Mouse (Mus musculus) heart, embryonic 16.5 days (tissue): ENCODE data around the gene Rbm34. TPM values are rescaled to one million over a fixed set of nuclear protein-coding genes. Genes with fewer than 3 reads are reported as not detected.
A peak's percentile ranks its signal among the peaks of the same experiment; 100 is the strongest.

Experiments used
- ATAC-seq: fragments of 200-750 bp; cut with Nextera tagmentation; replicated peaks from 2 replicates; pipeline ENCODE4 v1.8.0; 2017; ENCODE audit warnings: moderate number of reproducible peaks; ENCODE audit not compliant: insufficient read depth, low FRiP score; ENCODE audit errors: extremely low read depth
- H3K27ac ChIP-seq: fragments of 300-500 bp; sonication (generic); 2 replicates; pipeline ENCODE4 v1.5.1; 2014; ENCODE audit warnings: mild to moderate bottlenecking, low read length, control low read depth, moderate library complexity
- H3K27me3 ChIP-seq: fragments of 300-500 bp; sonication (generic); 2 replicates; pipeline ENCODE4 v1.6.1; 2014; ENCODE audit warnings: low read length, mixed read lengths; ENCODE audit not compliant: control insufficient read depth, insufficient read depth
- H3K36me3 ChIP-seq: fragments of 300-500 bp; sonication (generic); 2 replicates; pipeline ENCODE4 v1.6.1; 2014; ENCODE audit not compliant: control insufficient read depth, insufficient read depth
- H3K4me1 ChIP-seq: fragments of 300-500 bp; sonication (generic); 2 replicates; pipeline ENCODE4 v1.6.1; 2014; ENCODE audit warnings: low read length, mixed read lengths; ENCODE audit not compliant: control insufficient read depth, insufficient read depth
- H3K4me2 ChIP-seq: fragments of 300-500 bp; sonication (generic); 2 replicates; pipeline ENCODE4 v1.6.1; 2014; ENCODE audit warnings: low read depth, mild to moderate bottlenecking, control low read depth, low read length
- H3K4me3 ChIP-seq: fragments of 300-500 bp; sonication (generic); 2 replicates; pipeline ENCODE4 v1.5.1; 2014; ENCODE audit warnings: mild to moderate bottlenecking, control low read depth, low read length
- H3K9ac ChIP-seq: fragments of 300-500 bp; sonication (generic); 2 replicates; pipeline ENCODE4 v1.6.1; 2014; ENCODE audit warnings: low read length, control low read depth
- H3K9me3 ChIP-seq: fragments of 300-500 bp; sonication (generic); replicated peaks from 2 replicates; pipeline ENCODE4 v1.6.1; 2016; ENCODE audit warnings: low read length; ENCODE audit not compliant: control insufficient read depth
- WGBS: fragments of 180-500 bp; shearing (Covaris S2); extraction: QIAGEN DNeasy Blood & Tissue Kit; methylation state at CpG from one replicate; pipeline ENCODE4 v1.1.7; 2014; 5-methylcytosine and 5-hydroxymethylcytosine counted together
- polyA plus RNA-seq: library from polyadenylated mRNA; unstranded; fragments of >200 nt; fragmentation: Nextera tagmentation; extraction: Ambion mirVana; gene quantifications from 2 replicates; pipeline ENCODE4 v1.2.1, GENCODE M21; 2015

The Rbm34 gene
- polyA plus RNA-seq, 1 experiment from 2014 or later, result 11.5 TPM

GRCm38 (mm10) chr8:126928755-126929505, 41.9 kb downstream of the Rbm34 start:
- no peak overlapping the region for H3K27ac ChIP-seq
- no peak overlapping the region for H3K4me2 ChIP-seq
- peak; percentile 39; the same call in 1 of the 2 replicates for ATAC-seq
- H3K4me3 ChIP-seq, result no peak overlapping the region
- H3K4me1 ChIP-seq, result peaks cover 7% of the 10 kb centered on the region; the same call in 1 of the 2 replicates
- WGBS, result 82% methylated on average over 10 of the region's 10 CpGs
- no peaks in the 10 kb centered on the region for H3K9me3 ChIP-seq
- peaks cover 13% of the 10 kb centered on the region for H3K36me3 ChIP-seq
- no peaks in the 10 kb centered on the region for H3K27me3 ChIP-seq
- 0 out of 2 replicates have a peak overlapping the region, but pooled peaks have one; percentile 19 for H3K9ac ChIP-seq

DNA sequence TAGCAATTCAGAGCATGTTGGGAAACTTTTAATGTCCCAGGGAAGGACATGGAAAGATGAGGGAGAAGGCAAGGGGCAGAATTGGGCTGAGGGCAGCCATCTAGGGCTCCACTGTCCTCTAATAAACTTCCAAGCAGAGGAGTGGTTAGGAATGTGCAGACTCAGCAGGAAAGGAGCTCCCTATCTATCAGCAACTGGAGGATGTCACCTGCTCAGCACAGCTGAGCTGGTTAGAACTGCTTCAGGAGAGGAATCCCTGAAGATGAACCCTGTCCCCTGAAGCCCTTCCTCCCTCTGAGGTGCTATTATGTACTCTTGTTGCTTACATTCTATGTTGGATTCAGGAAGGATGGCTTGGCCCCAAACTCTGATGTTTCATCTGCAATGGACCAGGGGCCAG, 42.8 kb downstream of the Rbm34 start:
- no peaks in the 10 kb centered on the region for H3K27me3 ChIP-seq
- H3K27ac ChIP-seq, result no peak overlapping the region
- no peaks in the 10 kb centered on the region for H3K9me3 ChIP-seq
- H3K4me1 ChIP-seq, result peaks cover 7% of the 10 kb centered on the region; the same call in 1 of the 2 replicates
- no peak for ATAC-seq
- H3K36me3 ChIP-seq, result peaks cover 7% of the 10 kb centered on the region; the same call in 1 of the 2 replicates
- H3K4me2 ChIP-seq, result no peak overlapping the region
- no peak overlapping the region for H3K9ac ChIP-seq
- no peak overlapping the region for H3K4me3 ChIP-seq

- peaks cover 7% of the 10 kb centered on the region; the same call in 1 of the 2 replicates for H3K4me1 ChIP-seq
- no peaks in the 10 kb centered on the region for H3K9me3 ChIP-seq
- H3K27me3 ChIP-seq, result no peaks in the 10 kb centered on the region
- H3K27ac ChIP-seq, result no peak overlapping the region
- H3K36me3 ChIP-seq, result 0 out of 2 replicates have a peak, but pooled peaks cover 7% of the 10 kb centered on the region
- no peak for ATAC-seq
- no peak overlapping the region for H3K4me2 ChIP-seq
- H3K9ac ChIP-seq, result no peak overlapping the region
- H3K4me3 ChIP-seq, result no peak overlapping the region
- WGBS, result 73% methylated on average over 1 of the region's 1 CpGs
These were observed 43.8 kb downstream of the Rbm34 start for GRCm38 (mm10) chr8:126927058-126927457.

DNA sequence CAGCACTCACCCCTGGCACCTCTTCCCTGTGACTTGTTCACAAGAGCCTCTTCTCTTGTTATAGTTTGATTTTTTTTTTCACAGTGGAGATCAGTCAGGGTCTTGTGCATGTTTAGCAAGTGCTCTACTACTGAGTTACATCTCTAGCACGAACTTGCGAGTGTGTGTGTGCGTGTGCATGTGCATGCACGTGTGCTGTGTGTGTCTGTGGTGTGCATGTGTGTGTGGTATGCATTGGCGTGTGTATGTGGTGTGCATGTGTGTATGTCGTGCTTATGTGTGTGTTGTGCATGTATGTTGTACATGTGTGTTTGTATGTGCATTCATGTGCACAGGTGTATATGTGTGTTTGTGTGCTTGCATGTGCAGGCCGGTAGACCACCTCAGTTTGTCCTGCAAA, 47.9 kb downstream of the Rbm34 start:
- no peak for ATAC-seq
- WGBS, result 91% methylated on average over 7 of the region's 7 CpGs
- no peak overlapping the region for H3K27ac ChIP-seq

DNA sequence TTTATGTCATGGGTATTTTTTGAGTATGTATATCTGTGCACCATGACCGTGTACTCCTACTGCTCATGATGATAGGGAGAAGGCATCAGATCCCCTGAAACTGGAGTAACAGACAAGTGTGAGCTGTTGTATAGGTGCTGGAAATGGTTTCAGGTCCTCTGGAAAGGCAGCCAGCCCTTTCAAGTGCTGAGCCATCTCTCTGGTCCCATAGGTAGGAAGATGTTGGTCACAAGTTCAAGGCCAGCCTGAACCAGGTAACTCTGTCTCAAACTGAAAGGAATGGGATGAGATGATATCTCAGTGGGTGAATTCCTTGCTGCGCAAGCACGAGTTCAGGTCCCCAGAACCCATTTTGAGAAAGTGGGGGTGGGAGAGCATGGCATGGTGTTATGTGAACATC, 49.4 kb downstream of the Rbm34 start:
- no peak overlapping the region for H3K4me2 ChIP-seq
- H3K4me1 ChIP-seq, result peaks cover 24% of the 10 kb centered on the region
- no peak overlapping the region for H3K4me3 ChIP-seq
- no peaks in the 10 kb centered on the region for H3K36me3 ChIP-seq
- WGBS, result 78% methylated on average over 3 of the region's 3 CpGs
- H3K9me3 ChIP-seq, result no peaks in the 10 kb centered on the region
- no peak overlapping the region for H3K27ac ChIP-seq
- H3K9ac ChIP-seq, result no peak overlapping the region
- no peak for ATAC-seq
- no peaks in the 10 kb centered on the region for H3K27me3 ChIP-seq

More for the DNA sequence above, 47.9 kb downstream of the Rbm34 start:
- Histone ChIP-seq H3K4me2 (no peak overlapping the region), H3K27me3 (no peaks in the 10 kb centered on the region), H3K9ac (no peak overlapping the region), H3K4me3 (no peak overlapping the region), H3K4me1 (peaks cover 10% of the 10 kb centered on the region), H3K9me3 (no peaks in the 10 kb centered on the region), H3K36me3 (0 out of 2 replicates have a peak, but pooled peaks cover 2% of the 10 kb centered on the region)

DNA sequence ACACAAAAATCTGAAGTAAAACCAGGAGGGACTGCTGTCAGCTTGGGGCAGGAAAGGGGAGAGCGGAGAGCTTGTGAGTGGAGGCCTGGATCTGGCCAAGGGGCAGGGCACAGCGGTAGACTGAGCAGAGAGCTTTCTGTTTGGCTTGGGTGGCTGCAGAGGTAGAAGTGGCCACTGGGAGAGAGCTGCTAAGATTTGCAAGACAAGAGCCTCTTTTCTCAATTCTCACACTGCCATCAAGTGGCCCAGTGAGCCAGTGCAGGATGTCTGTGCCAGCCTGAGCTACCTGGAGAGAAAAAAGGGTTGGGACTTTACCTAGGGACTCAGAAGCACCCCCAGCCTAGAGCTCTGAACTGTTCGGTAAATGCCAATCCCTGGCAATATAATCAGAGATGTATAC, 50.0 kb downstream of the Rbm34 start:
- peak; percentile 75 for ATAC-seq
- 13% methylated on average over 3 of the region's 3 CpGs for WGBS
- Histone ChIP-seq H3K4me3 (no peak overlapping the region), H3K9me3 (no peaks in the 10 kb centered on the region), H3K9ac (peak overlapping the region; percentile 24), H3K36me3 (no peaks in the 10 kb centered on the region), H3K4me2 (no peak overlapping the region), H3K4me1 (peaks cover 24% of the 10 kb centered on the region), H3K27me3 (no peaks in the 10 kb centered on the region), H3K27ac (0 out of 2 replicates have a peak overlapping the region, but pooled peaks have one; percentile 24)

DNA sequence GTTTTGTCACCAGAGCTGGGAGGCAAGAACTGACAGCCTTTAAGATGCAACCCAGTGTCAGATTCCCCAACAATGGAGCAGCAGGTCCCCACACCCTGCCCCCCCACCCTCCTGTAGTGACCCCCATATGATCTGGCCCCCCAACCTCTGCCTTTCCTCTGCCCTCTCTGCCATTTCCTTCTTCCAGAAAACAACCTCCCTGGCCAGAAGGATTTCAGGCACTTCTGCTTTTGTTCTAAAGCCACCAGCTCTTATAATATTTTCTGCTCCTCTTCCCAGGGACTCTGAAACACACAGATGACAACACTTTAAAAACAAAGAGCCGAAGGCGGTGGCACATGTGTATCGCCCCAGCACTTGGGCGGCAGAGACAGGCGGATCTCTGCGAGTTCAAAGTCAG, 50.5 kb downstream of the Rbm34 start:
- Histone ChIP-seq H3K27ac (0 out of 2 replicates have a peak overlapping the region, but pooled peaks have one; percentile 24), H3K27me3 (no peaks in the 10 kb centered on the region), H3K9ac (peak overlapping the region; percentile 24), H3K9me3 (no peaks in the 10 kb centered on the region), H3K4me1 (peaks cover 24% of the 10 kb centered on the region), H3K36me3 (no peaks in the 10 kb centered on the region), H3K4me2 (no peak overlapping the region), H3K4me3 (no peak overlapping the region)
- 79% methylated on average over 6 of the region's 6 CpGs for WGBS
- ATAC-seq, result no peak

DNA sequence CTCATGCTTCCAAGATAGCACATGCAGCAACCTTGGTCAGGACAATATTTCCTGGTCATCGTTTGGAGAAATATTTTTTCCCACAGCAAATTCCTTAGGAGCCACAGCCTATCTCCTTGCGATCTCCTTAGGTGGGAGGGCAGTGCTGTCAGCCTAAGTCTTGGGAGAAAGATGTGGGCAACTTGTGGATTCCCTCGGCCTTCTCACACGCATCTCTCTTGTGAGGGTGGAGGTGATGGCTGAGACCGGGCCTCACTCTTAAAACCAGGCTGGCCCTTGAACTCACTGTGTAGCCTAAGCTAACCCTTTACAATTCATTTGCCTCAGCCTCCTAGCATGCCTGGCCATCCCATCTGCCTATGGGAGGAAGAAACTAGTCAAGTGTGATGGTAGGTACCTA, 51.2 kb downstream of the Rbm34 start:
- H3K27me3 ChIP-seq, result no peaks in the 10 kb centered on the region
- ATAC-seq, result no peak
- H3K4me1 ChIP-seq, result peaks cover 29% of the 10 kb centered on the region
- no peak overlapping the region; the same call in 1 of the 2 replicates for H3K9ac ChIP-seq
- H3K4me3 ChIP-seq, result no peak overlapping the region
- WGBS, result 80% methylated on average over 5 of the region's 5 CpGs
- H3K27ac ChIP-seq, result peak overlapping the region; percentile 22
- H3K36me3 ChIP-seq, result no peaks in the 10 kb centered on the region
- H3K4me2 ChIP-seq, result no peak overlapping the region
- no peaks in the 10 kb centered on the region for H3K9me3 ChIP-seq

DNA sequence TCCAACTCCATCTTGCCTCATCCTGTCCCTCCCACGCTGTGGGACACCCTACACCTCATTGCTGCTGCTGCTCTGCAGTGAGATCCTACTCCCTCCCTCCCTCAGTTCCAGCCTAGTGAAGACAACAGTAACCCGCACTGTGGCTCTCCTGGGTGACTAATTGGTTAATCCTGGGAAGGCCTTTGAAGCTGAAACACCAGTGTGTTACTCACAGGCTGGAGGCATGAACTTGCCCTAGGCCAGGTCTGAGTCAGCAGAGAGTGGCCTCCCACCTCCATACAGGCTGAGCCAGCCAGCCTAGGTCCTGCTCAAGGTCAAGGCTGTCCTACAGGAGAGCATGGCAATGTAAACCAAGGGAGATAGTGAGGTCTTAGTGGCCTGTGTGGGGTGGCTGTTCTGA, 51.6 kb downstream of the Rbm34 start:
- peak overlapping the region; percentile 22 for H3K27ac ChIP-seq
- no peak overlapping the region for H3K4me2 ChIP-seq
- ATAC-seq, result no peak
- no peaks in the 10 kb centered on the region for H3K27me3 ChIP-seq
- WGBS, result 67% methylated on average over 2 of the region's 2 CpGs
- H3K9ac ChIP-seq, result peak overlapping the region; percentile 18
- H3K4me1 ChIP-seq, result peaks cover 33% of the 10 kb centered on the region
- H3K4me3 ChIP-seq, result no peak overlapping the region
- no peaks in the 10 kb centered on the region for H3K36me3 ChIP-seq
- H3K9me3 ChIP-seq, result no peaks in the 10 kb centered on the region
